Mouse (Mus musculus): ENCODE results near the gene 3110009E18Rik. TPM values are rescaled to one million over a fixed set of nuclear protein-coding genes. Genes with fewer than 3 reads are reported as not detected.

3110009E18Rik gene
- total RNA-seq, 4 experiments from 2014 or later = 3.6 to 5.2 (median 4.1) TPM

Other genes with a start within 250 kb of the 3110009E18Rik start
- 1 to 10 TPM; 7.2 to 8.6 (median 7.4) TPM for gene Tmem177, start 208.0 kb upstream of the 3110009E18Rik start, total RNA-seq (2022)
- gene Cfap221, start 124.0 kb upstream of the 3110009E18Rik start, total RNA-seq (2022) = not detected
- 1 to 10 TPM; 1.5 to 3.3 (median 2.6) TPM for gene Sctr, start 114.3 kb upstream of the 3110009E18Rik start, total RNA-seq (2022)
- gene Tmem37, start 47.1 kb upstream of the 3110009E18Rik start, total RNA-seq (2022) = 10 to 100 TPM in 2 of 4 experiments, 1 to 10 TPM in 2; 7.0 to 17.1 (median 11.3) TPM
- gene Dbi, start 109 bp upstream of the 3110009E18Rik start, total RNA-seq (2022) = 100 to 1,000 TPM; 117 to 144 (median 142) TPM
- 10 to 100 TPM; 14.5 to 19.1 (median 17.8) TPM for gene Steap3, start 151.5 kb downstream of the 3110009E18Rik start, total RNA-seq (2022)
- gene C1ql2, start 219.4 kb downstream of the 3110009E18Rik start, total RNA-seq (2022) = not detected